Mouse (Mus musculus) inflammation-experienced regulatory T-cells, adult 6 months (primary cell): ENCODE results near the gene Bloc1s1. TPM values are rescaled to one million over a fixed set of nuclear protein-coding genes. Genes with fewer than 3 reads are reported as not detected.

Source experiments
- ATAC-seq: one replicate; pipeline ENCODE4 v1.8.0; 2017
- polyA plus RNA-seq, 3 experiments: library from polyadenylated mRNA; unstranded; fragments of 100-300 nt; shearing (Covaris generic); gene quantifications; one replicate each; pipeline ENCODE4 v1.2.1; 2017

Bloc1s1 gene
- polyA plus RNA-seq, 3 experiments from 2014 or later, result 196 to 255 (median 212) TPM

DNA sequence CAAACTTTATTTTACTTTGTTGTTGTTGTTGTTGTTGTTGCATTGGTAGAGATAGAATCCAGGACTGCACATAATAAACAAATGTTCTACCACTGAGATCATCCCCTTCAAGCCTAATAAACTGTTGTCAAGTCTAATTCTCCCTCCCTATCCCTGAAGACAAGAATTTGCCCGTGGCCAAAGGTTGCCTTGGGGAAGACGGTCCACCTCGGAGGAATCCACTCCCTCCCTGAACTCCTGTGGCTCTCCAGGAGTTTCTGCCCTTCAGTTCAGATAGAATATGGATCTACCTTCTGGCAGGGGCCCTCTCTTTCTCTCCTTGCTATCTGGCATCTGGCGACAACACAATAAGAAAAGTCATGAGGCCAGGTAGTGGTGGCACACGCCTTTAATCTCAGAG is 19.0 kb downstream of the Bloc1s1 start:
- ATAC-seq, result no peak

DNA sequence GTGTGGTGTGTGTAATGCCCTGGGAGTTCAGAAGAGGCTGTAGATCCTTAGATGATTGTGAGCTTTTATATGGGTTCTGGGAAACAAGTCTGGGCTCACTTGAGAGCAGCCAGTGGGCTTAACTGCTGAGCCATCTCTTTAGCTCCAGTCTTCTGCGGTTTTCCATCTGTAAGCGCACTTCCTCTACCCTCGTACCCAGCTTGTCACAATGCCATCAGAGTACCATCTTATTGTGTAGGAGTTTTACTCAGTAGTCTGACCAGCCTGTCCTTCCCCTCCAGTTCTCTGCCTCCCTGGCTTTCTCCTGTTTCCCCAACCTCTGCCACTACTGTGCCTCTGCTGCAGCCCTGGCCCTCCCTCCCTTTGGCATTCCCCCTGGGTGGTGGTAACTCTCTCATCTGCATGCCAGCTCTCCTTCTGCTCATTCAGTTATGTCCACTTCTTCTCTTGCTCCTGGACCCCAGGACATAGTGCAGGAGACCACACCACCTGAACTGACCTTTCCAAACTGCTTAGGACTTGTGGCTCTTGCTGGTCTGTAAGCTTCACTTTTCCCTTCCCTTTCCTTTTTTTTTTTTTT is 21.3 kb downstream of the Bloc1s1 start:
- ATAC-seq, result peak; percentile 50

DNA sequence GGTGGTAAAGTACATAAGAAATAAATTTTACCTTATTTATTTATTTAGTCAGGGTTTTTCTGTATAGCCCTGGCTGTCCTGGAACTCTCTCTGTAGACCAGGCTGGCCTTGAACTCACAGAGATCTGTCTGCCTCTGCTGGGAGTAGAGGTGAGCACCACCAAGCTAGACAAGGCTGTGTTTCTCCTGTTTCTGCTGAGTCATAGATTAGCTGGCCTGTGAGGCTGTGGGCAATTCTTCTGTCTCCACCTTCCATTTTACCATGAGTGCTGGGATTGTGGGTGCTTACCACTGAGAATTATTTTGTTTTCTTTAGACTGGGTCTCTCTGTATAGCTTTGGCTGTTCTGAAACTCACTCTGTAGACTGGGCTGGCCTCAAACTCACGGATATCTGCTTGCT is 22.4 kb downstream of the Bloc1s1 start:
- no peak for ATAC-seq

DNA sequence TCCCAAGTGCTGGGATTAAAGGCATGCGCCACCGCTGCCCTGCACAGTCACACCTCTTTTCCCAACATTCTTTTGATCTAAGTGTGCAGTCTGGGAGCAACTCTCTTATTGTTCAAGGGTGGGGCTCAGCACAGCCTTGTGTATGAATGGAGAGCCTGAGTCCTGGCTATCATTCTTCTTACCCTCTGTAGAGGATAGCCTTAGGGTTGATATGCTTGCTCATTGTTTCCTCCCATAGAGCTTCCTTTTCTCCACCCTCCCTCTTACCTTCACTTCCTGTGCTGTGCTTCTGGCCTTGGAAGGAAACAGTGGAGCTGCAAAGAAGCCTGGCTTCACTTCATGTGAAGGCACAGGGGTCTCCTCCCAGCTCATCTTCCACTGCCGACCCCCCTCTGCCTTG is 23.1 kb downstream of the Bloc1s1 start, which contains the start of gene Cd63:
TSS of gene Cd63 (plus strand) at position 292 of the 400 bp plus-strand sequence.
- ATAC-seq, result no peak

DNA sequence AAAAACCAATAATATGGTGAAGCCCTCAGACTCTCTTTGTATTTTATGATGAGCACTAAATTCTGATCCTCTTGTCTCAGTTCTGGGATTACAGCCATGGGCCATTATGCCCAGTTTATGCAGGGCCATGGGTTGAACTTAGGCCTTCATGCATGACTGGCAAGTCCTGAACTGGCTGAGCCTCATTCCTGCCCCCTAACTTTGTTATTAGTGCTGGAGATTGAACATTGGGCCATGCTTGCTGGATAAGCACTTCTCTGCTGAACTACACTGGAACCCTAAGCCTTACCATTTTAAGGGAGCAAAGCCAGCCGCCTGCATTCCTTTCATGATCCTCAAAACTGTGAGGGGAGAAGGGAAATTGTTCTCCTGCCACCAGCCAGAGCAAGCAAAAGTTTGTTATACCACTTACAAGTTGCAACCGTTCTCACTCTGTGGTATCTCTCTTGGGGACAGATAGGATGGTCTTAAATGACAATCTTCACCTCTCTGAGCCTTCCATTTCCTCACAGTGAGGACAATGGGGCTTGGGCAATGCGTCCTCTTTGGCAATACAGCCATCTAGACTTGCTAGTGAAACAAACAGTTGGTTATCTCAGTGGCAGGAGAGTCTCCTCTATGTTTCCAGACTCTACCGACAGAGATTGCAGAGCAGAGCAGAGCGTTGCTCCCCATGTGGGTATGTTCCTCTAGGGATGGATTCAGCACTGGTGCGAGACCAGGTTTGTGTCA is 23.9 kb downstream of the Bloc1s1 start:
- no peak for ATAC-seq

DNA sequence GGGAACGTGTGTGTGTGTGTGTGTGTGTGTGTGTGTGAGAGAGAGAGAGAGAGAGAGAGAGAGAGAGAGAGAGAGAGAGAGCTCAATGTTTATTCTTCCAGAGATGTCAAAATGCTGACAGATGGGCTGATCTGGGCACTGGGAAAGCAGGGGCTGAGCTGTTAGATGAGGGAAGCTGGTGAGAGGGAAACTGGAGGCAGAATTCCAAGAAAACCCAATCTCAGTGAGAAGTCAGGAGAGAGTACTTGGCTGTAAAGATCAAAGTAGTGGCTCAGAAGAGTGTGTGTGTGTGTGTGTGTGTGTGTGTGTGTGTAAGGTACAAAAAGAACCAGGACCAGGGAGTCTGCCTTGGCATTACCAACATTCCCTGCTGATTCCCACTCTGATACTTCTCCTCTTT is 26.3 kb downstream of the Bloc1s1 start:
- no peak for ATAC-seq

DNA sequence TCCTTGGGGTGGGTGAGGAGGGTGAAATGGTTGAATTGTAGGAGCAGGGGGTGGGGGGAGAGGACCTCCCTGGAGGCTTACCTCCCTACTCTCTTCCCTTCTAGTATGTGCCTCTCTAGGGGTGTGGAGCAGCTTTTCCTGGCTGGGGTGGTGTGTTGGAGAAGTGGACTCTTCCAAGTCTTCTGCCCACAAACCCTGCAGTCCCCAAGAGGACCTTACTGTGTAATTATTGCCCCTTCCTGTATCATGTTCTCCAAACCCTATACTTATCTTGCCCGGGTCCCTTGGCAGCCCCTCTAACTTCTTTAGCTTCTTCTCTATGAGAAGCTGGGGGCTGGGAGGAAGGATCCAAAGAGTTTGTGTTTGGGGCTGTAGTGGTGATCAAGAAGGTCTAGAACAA is 27.0 kb downstream of the Bloc1s1 start:
- no peak for ATAC-seq

DNA sequence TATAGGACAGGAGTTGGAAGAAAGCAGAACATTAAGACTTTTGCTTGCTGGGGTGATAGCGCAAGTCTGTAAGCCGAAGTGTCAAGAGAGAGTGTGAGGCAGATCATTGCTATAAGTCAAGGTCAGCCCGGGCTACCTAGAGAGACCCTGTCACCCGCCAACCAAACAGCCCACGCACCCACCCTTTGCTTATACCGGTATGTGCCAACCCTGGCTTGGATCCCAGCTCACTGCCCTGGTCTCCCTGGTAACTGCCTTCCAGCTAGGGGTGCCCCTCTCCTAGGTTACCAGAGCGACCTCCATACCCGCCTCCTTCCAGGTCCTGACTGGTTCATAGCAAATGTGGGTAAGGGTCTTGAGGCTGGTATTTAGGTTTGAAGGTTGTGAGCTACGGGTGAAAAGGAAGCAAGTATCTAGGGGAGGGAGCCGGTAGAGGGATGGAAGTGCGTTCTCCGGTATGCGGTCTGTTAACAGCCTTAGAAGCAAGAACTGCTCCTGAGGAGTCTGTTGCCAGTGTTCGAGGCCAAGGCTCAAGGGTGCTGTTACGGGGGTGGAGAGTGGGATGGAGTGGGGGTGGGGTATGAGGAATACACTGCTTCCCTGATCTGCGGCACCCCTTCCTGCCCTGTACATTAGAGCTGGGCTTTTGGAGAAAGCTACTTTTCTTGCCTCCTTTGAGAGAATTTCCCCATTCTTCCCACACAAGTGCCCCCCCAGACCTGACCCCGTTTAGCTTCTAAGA is 27.7 kb downstream of the Bloc1s1 start:
- ATAC-seq, result no peak

DNA sequence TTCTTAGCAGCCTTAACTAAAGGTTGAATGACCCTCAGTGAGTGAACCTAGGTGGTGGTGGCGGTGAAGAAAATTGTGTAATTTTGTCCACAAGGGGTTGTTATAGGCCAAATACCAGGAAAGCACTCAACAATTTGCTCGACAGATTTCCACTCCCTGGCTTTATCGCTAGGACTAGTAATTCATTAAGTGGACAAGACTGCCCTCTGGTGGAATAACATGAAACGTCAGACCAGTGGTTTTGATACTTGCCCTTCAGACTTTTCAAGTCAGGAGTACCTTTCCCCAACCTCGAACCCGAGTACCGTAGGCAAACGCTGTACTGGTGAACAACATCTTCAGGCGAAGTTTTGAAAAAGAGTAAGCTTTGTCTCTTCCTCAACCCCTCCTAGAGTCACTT is 28.4 kb downstream of the Bloc1s1 start:
- ATAC-seq, result peak; percentile 70

DNA sequence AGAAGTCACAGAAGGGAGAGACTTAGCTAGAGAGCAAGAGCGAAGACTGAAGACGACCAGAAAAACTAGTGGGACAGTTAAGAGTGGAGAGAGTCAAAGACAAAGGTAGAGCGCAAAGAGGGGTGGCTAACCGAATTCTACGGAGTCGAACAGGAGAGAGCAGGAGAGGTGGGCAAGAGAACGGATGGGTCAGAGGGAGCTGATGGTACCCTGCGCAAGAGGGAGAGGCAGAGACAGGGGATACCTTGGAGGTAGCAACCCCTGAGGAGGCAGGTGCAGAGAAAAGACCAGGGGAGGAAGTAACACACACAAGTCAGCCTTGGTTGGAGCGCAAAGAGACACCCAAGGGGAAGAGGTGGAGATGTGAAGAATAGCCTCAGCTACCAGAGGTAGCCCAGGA is 31.6 kb downstream of the Bloc1s1 start:
- peak; percentile 23 for ATAC-seq

DNA sequence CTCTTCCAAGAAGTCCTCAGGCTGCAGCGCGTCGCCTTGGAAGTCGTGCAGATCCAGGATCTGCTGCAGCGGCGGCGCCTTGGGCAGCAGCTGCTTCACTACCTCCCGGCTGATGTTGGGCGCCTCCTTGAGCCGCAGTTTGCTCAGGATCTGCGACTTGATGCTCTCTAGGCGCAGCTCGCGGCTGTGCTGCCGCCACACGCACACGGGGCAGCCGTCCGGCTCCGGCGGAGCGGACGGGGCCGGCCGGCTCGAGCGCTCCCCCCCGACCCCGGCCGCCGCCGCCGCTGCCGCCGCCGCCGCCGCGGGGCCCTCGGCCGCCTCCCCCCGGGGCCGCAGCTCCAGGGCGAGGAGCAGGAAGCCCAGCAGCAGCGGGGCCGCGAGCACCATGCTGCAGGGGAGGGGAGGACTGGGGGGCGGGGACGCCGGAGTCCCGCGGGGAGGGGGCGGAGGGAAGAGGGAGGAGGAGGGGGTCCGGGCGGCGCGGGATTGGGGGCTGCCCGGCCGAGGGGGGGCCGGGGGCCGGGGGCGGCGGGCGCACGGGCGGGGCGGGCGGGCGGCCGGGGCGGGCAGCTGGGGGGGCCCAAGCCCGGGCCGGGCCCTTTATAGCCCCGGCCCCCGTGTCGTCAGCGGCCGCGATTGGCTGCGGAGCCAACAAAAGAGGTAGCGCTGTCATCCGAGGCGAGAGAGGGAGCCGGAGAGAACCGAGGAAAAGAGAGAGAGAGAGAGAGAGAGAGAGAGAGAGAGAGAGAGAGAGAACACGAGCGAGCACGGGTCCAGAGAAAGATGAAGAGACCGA is 32.3 kb downstream of the Bloc1s1 start, which contains the start of gene Gdf11:
TSS of gene Gdf11 (minus strand) at position 423 of the 799 bp plus-strand sequence.
- ATAC-seq, result peak; percentile 63

DNA sequence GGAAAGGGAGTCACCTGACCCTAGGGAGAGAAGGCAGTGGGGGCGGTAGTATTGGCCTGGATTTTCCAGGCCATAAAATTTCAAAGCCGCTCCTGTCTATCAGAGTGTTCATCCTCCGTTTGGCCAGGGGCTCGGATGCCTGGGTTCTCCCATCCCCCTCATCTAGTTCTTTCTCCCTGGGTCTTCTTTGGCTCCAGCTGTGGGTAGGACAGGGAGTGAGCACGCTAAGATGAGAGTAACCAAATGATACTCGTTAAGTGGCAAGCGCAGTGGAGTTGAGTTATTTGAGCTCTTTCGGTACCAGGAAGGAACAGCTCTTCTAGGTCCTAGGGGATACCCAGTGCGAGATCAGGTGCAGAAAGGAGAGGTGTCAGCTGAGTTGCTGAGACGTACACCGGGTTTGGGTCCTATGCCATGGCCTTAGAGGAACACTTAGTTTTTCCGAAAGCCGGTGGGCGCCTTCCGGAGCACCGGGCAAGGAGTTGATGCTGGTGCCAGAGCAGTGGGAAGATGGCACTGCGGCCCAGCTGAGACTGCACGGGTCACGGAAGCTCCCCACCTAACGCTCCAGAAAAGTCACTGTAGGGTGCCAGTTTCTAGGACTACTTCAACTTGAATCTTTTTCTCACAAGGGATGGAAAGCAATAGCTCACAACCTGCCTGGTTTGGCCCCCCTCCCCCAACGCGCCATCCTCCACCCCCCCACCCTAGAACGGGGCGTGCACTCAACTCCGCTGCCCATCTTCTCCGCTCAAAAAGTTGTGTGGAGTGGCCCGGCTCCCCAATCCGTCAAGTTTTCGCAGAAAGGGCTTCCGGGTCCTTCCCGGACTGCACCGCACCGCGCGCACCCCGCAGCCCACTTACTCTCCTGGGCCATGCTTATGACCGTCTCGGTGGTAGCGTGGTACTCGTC is 33.2 kb downstream of the Bloc1s1 start:
- peak; percentile 11 for ATAC-seq

DNA sequence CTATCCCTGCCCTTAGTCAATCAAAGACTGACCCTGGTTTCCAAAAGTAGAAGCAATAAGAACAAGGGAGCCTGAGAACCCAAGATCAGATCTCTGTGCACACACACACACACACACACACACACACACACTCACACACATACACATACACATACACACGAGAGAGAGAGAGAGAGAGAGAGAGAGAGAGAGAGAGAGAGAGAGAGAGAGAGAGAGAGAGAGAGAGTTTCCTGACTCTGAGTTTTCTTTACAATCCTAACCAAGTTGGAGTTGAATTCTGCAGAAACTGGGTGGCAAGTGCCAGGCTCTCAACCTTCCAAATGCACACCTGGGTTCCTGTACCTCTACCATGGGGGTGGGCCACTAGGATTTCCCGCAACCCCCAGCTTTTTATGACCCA is 34.0 kb downstream of the Bloc1s1 start:
- no peak for ATAC-seq

DNA sequence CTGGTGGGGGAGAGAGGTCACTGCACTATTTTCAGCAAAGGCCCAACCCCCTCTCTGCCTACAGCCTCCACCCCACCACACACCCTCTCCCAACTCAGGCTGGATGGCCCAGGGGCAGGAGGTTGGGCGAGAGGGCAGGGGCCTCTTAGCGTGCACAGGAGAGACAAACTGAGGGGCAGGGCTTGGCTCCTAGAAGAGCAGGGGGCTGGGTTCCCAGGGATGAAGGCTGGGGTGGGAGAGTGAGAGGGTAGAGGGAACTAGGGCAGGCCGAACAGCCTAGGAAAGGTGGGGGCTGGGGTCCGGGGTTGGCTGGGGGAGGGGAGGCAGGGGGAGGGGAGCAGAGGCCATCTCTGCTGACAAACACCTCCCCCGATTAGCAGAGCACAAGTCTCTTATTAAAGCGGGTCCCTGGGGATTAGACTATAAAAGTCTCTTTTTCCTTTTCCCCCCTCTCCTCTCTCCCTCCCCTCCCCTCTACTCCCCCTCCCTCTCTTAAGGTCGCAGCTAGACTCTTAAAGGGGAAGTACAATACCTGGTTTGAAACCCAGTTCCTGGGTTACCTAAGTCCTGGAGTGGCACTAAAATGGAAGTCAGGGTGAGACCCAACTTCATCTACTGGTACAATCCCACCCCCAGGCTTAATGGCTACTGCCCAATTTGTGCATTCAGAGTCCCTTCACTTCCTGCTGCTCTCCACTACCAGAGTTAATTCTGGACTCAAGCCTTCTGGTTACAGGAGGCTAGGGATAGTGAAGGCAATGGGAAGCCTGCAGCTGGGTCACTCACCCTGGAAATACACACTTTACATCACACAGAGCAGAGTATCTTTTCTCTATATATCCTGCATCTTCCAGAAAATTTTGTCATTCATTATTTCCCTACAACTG is 34.7 kb downstream of the Bloc1s1 start:
- ATAC-seq, result no peak

DNA sequence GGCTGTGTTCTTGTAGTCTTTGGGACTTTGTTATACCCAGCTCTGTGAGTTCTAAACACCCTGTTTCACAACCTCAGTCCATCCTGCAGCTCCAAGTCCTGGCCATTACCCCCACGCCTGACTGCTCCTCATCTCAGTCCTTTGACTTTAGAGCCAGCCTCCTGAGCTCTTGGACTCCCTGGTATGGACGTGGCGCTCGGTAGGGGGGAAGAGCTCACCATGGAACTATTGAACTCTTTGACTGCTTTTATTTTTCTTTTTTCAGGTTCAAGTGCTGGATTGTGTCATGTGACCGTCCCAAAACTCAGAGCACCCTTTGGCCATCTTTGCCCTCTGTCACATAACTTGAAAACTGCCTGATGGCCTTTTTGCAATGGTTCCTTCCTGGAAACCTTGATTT is 41.8 kb downstream of the Bloc1s1 start:
- no peak for ATAC-seq

DNA sequence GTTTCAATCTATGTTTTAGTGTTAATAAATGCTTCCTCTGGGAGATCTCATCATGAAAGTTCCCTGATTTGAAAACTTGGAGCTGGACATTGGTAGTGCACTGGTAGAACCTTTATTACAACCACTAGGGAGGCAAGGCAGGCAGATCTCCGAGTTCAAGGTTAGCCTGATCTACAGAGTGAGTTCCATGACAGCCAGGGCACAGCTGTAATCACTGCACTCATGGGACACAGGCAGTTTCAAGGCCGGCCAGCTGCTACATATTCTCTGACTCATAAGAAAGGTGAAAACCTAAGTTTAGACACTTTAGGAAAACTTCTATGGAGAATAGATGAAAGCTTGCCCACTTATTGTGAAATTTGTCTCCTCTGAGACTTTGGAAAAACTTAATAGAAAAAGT is 45.0 kb downstream of the Bloc1s1 start:
- ATAC-seq, result no peak

DNA sequence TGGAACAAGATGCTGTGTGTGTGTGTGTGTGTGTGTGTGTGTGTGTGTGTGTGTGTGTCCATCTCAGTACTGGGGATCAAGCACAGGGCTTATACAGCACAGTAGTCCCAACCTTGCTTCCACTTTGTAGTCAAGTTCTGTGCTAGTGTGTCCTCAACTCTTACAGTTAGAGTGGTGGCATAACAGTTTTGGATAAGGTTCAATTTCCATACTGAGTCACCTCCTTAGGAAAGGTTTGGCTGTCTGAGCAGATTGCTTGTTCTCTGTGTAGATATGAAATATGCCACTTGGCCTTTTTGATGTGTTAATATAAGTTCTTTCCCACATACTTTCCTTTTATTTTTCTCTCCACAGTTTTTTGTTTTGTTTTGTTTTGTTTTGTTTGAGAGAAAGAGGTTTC is 45.5 kb downstream of the Bloc1s1 start:
- ATAC-seq, result no peak

DNA sequence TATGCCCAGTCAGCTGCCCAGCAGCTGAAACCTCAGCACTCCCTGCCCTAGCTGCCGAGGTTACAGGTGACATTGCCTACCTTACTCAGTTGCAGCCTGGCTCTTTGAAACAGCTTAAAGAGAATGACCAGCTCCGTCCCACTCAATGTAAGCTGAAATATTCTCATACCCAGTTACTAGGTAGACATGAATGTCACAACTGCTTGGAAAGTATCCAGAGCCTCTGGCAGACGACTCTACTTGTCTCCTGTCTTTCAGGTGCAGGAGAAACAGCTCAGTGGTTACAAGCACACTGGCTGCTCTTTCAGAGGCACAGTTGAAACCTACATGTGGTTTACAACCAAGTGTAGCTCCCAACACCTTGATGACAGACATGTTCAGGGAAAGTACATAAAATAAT is 53.5 kb downstream of the Bloc1s1 start:
- no peak for ATAC-seq
